Mouse (Mus musculus) lung, postnatal 0 days (tissue): ENCODE measurements at regions not wholly inside any gene's neighbourhood (a gene's known extent, or its start where the extent isn't known, plus 50 kb on each side); places are given as distances from the start of the nearest gene placed in this dataset.

Experiments used
- CTCF ChIP-seq: IDR thresholded peaks from 2 replicates; pipeline ENCODE4 v1.5.1; 2016; ENCODE audit warnings: antibody characterized with exemption, mild to moderate bottlenecking
- EP300 ChIP-seq: IDR thresholded peaks from 2 replicates; pipeline ENCODE4 v1.6.1; 2016; ENCODE audit warnings: antibody characterized with exemption, mild to moderate bottlenecking, control low read depth

DNA sequence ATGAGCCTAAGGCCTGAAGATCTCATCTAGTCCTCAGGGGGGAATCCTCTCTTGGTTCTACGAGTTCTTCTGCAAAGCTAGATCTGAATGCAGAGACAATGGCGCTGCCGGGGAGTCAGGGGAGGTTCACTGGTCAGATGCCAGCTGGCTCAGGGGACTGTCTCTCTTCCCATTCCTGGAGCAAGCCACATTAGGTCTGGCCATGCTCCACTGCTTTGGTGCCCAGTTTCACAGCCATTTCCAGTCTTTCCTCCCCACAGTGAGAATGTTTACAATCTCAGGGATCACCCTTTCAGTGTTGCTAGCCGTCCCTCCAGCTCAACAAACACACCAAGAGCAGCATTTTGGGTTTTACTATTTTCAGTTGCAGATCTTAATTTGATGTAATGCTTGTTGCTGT, 233.7 kb upstream of the Cdh11 start:
- no peak for TF ChIP-seq EP300
- TF ChIP-seq CTCF = no peak
